Mouse (Mus musculus) layer of hippocampus, adult 2 months (tissue): Measurements from ENCODE around the gene Nphs1. TPM values are rescaled to one million over a fixed set of nuclear protein-coding genes. Genes with fewer than 3 reads are reported as not detected.
"Not testable (repeated sequence)": the region's sequence is repeated elsewhere in the genome, so short reads cannot be mapped to it uniquely, and the experiment has no call there.

Experiments used
- DNase-seq, 2 experiments: peaks; one replicate each; pipeline ENCODE4 v3.0.0; 2022; ENCODE audit warnings: low spot score in 2 of 2
- H3K27ac ChIP-seq: fragments of 200-600 bp; 2 replicates; pipeline ENCODE4 v1.8.1; 2022
- H3K4me3 ChIP-seq: fragments of 200-600 bp; 2 replicates; pipeline ENCODE4 v1.8.1; 2022; ENCODE audit warnings: mild to moderate bottlenecking
- CTCF ChIP-seq: fragments of 200-600 bp; conservative IDR thresholded peaks from 2 replicates; pipeline ENCODE4 v1.8.1; 2022; ENCODE audit warnings: antibody characterized with exemption, mild to moderate bottlenecking, moderate library complexity
- total RNA-seq, 2 experiments: library from RNA; stranded (reverse); gene quantifications; 2 replicates each; pipeline ENCODE4 v1.2.3; 2021

The Nphs1 gene
- total RNA-seq, 2 experiments from 2014 or later: 1.2 to 1.3 TPM

DNA sequence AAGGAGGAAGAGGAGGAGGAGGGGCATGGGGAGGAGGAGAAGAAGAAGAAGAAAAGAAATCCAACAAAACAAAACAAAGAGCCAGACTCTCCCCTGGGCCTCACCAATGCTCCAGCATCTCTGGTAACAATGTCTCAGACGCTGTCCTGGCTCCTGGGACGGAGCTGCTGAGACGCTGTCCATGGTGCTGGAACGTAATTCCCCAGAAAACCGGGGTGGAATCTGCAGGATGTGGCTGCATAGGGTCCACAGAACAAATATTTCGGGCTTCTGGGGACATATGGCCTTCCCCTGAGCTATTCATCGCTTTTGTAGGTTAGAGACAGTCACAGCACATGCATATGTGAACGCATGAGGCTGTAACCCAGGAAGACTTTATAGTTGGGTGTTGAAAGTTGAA lies 26.1 kb downstream of the Nphs1 start:
- Histone ChIP-seq H3K4me3 (no peak overlapping the region), H3K27ac (no peak overlapping the region)
- TF ChIP-seq CTCF: no peak
- DNase-seq: no peak

DNA sequence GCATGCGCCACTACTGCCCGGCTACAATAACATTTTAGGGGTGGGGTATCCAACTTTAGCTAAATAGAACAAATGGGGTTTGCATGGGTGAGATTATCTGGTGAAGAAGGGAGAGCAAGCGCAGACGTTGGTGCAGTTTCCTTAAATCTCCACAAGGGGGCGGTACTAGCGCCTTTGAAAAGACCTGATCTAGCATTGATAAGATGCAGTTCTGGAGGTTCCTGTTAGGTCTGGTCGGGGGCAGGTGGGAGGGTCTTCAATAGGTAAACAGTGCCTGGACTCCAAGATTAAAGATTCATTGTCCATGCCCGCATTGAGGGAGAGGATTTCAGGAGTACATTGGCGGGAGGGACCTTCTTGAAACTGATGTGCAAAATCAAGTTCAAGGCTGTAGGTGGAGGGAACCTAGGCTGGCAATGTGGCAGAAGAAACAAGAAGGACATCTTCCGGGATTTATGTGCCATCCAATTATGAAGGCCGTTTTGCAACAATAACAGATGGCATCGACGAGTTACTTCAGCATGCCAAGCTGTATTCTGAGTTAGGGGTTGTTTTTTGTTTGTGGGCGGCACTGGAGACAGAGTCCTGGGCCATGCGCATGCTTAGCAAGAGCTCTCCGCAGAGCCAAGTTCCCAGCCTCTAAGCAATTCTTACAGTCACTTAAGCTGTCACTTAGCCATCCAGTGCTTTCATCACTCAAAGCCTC lies 32.3 kb downstream of the Nphs1 start:
- peak; percentile 61 to 62 for DNase-seq
- Histone ChIP-seq H3K27ac (peak overlapping the region; percentile 65; the same call in 1 of the 2 replicates), H3K4me3 (no peak overlapping the region)
- peak; percentile 86 for TF ChIP-seq CTCF

DNA sequence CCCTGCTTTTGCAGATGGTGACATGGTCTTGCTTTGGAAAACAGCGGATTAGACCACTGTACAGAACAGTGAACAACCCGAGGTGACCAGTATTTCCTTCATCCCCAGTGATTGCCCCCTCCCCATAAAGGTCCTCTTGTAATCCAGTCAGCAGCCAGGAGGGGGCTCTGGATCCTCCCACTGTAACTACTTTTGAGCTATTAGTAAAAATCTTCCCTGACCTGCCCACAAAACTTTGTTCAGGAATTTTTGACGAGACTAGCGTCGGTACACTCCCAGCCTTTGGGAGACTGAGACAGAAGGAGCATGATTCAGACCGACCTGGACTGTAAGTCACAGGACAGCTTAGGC lies 32.8 kb downstream of the Nphs1 start:
- Histone ChIP-seq H3K4me3 (no peak overlapping the region), H3K27ac (peak overlapping the region; percentile 65; the same call in 1 of the 2 replicates)
- peak; percentile 57 for TF ChIP-seq CTCF
- no peak for DNase-seq

DNA sequence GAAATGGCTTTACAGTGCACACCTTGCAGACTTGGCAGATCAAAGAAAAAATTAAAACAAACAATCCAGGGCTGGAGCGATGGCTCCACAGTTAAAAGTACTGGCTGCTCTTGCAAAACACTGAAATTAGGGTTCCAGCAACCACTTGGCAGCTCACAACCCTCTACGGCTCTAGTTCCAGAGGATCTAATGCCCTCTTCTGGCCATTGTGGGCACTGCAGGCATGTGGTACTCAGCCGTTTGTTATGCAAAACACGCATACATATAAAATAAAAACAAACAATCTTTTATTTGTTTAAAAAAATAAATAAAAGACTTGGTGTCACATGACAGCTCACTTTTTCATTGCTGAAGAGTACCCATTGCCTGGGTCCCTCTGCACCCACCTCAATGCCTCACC lies 34.6 kb downstream of the Nphs1 start:
- peak; percentile 92 for TF ChIP-seq CTCF
- Histone ChIP-seq H3K27ac (no peak overlapping the region), H3K4me3 (no peak overlapping the region)
- DNase-seq: peak; percentile 56 to 83

DNA sequence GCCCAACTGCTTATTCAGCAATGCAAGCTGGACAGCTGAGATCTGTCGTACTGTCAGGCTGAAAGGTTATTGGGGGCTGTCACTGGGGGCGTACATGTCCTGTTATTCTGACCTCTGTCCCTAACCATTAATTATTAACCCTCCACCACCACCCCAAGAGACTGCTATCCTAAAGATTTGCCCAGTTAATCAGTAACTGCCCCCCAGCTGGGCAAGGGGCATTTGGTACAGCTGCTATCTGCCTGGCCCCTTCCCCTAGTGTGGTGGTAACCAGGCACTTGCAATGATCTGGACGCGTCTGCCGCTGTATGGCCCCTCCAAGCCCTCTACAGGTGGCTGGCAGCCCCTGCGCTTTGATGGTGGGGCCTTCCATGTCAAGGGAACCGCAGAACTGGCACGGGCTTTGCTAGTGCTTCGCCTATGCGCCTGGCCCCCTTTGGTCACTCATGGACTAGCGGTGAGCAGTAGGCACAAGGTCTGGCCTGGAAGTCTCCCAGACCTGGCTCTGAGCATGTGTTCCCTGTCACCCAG lies 35.4 kb downstream of the Nphs1 start, which contains the start of gene Prodh2:
TSS of gene Prodh2 (plus strand) at position 222 of the 531 bp plus-strand sequence.
- Histone ChIP-seq H3K27ac (no peak within 1 kb of the TSS), H3K4me3 (no peak within 1 kb of the TSS)
- no peak for DNase-seq
- no peak for TF ChIP-seq CTCF

DNA sequence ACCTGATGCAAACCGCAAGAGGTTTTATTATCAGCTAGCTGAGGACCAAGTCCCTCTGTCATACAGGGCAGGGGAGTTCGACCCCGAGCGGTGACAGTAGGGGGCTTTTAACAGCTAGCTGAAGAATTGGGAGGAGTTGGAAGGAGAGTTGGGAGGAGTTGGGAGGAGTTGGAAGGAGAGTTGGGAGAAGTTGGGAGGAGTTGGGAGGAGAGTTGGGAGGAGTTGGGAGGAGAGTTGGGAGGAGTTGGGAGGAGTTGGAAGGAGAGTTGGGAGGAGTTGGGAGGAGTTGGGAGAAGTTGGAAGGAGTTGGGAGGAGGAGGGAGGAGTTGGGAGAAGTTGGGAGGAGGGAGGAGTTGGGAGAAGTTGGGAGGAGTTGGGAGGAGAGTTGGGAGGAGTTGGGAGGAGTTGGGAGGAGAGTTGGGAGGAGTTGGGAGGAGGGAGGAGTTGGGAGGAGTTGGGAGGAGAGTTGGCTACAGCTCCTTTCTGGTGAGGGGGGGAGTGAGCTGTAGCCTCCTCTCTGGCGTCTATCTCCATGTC lies 37.5 kb downstream of the Nphs1 start:
- not testable (repeated sequence) for H3K27ac ChIP-seq, DNase-seq, H3K4me3 ChIP-seq

DNA sequence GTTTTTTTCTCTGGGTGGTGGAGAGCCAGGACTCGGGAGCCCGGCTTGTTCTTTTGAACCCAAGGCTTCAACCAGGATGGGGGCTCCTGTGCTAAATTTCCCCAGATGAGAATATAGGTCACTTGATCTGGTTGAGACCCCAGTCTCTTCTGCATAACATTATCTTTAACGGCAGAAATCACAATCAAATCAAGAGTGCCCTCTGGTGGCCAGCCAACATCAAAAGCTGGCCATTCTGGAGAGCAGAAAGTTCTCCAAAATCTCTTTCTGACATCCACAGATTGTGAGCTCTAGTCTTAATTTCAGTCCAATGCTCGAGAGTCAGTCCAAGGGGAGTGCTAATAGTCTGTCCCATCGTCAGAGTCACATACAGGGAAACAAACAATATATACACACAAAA lies 43.0 kb downstream of the Nphs1 start:
- not testable (repeated sequence) for H3K27ac ChIP-seq, H3K4me3 ChIP-seq, DNase-seq
- peak; percentile 64 for TF ChIP-seq CTCF

DNA sequence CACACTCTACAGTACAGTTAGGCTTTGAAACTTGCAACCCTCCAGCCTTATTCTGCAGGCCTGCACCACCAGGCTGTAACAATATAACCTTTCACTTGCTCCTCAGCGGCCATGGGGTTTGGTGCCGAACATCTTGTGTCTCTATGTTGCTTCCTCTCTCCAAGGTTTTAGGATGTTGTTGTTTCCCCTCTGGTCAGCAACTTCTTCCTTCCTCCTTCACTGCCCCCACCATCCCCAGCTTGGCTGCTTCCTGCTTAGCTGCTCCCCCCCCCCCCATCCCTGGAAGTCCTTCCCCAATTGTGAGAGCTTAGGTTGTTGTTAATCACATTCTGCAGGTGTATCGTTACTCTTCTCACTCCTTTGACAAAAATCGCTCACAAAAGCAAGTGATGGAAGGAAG lies 49.9 kb downstream of the Nphs1 start:
- Histone ChIP-seq H3K27ac (no peak overlapping the region), H3K4me3 (no peak overlapping the region)
- no peak for DNase-seq
- TF ChIP-seq CTCF: no peak

DNA sequence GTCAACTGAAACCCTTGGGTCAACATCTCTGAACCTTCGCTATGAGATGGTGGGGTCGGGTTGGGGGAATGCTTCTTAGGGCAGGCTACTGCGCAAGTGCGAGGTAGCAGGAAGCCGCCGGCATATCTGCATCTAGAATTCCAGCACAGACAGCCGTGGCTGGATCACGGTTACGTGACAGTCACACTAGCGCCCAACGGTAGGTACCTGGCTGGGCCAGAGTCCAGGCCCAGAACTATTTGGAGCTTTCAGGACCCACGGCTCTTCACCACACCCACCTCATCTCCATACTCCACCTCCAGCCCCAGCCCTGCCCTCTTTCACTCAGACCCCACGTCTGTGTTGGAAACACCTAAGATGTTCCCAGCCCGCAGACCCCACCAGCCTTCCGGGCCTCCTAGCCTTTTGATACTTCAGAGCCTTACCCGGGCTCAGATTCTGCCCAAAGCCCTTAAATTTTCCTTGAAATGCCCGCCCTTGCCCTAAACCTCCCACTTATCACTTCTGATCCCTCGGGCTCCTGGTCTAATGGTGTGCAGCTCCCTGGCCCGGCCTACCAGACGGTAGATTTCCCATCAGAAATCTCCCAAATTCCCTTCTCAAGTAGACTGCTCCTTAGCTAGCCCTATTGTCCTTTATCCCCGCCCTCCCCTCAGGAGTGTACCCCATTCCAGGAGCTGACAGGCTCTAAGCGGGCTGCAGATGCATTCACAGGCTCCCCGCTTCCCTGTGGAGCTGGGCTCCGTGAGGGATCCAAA lies 57.1 kb downstream of the Nphs1 start:
- no peak overlapping the region for H3K4me3 ChIP-seq
- no peak overlapping the region for H3K27ac ChIP-seq
- no peak for DNase-seq
- no peak for TF ChIP-seq CTCF

DNA sequence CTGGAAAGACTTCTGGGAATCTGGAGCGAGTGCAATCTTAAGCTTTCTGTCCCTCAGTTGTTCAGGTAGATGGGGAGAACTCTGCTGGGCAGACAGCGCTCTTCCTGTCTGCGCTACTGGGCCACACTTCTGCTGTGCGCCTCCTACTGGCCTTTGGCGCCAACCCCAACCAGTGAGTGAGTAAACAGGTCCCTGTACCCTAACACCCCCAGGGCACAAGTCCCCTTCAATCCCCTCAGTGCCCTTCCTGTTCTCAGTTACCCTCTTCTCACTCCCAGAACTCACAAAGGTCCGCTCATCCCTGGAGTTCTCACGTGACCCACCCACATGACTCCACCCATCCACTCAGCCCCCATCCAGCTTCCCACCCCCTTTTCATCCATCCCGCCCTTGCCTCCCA lies 60.2 kb downstream of the Nphs1 start:
- DNase-seq: no peak
- TF ChIP-seq CTCF: peak; percentile 30
- no peak overlapping the region for H3K4me3 ChIP-seq
- no peak overlapping the region for H3K27ac ChIP-seq

DNA sequence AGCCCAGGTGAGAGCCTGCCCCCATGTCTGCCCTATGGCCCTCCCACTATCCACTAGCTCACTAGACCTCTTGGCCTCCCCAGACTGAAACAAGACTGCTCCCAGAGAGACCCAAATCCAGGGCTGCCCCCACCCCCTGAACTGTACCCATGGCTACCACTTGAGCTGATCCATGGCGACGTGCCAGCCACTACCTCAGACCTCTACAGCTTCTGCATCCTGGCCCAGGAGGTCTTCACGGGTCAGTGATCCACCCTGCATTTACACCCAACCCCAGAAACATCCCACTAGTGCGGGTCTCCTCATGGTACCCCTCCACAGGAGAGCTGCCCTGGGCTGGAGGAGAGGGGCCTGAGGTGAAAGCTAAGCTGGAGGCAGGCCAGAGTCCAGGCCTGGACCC lies 62.3 kb downstream of the Nphs1 start:
- no peak for DNase-seq
- Histone ChIP-seq H3K27ac (no peak overlapping the region), H3K4me3 (no peak overlapping the region)
- no peak for TF ChIP-seq CTCF

DNA sequence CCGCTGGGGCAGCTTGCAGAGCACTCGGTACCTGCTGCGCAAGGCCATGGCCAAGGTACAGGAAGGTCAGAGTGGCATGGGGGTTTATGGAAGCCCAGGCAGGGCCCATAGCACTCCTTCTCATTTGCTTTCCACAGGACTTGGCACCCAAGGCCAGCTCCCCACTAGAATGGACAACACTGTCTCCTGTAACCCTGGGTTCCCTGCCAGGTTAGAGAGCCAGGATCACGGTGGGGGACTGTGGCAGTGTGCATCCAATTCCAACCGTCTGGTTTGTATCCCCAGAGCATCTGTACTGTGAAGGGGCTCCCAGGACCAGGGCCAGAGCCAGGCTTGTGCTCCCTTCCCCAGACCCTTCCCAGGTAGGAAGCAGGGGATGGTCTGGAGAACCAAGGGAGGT lies 62.7 kb downstream of the Nphs1 start:
- TF ChIP-seq CTCF: no peak
- no peak overlapping the region for H3K27ac ChIP-seq
- DNase-seq: no peak
- no peak overlapping the region for H3K4me3 ChIP-seq

DNA sequence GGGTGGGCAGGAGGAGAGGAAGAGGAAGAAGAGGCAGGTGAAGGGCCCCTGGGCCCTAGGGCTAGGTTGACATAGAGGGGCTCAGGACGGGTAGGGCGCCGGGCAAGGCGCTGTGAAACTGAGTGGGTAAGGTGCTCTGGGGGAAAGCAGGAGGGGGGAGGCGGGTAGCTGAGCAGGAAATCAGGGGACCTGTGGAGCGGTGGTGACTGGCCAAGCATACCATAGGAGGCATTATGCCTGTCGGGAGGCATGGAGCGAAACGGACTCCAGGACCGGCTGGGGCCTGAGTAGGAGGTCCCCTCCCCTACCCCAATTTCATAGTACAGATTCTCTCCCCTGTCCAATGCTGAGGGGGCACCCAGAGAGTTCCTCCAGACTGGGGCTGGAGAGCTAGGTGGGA lies 64.8 kb downstream of the Nphs1 start:
- Histone ChIP-seq H3K4me3 (no peak overlapping the region), H3K27ac (no peak overlapping the region)
- DNase-seq: no peak
- no peak for TF ChIP-seq CTCF
